Mouse (Mus musculus): Measurements from ENCODE around the gene Cep85l.

Cep85l gene

DNA sequence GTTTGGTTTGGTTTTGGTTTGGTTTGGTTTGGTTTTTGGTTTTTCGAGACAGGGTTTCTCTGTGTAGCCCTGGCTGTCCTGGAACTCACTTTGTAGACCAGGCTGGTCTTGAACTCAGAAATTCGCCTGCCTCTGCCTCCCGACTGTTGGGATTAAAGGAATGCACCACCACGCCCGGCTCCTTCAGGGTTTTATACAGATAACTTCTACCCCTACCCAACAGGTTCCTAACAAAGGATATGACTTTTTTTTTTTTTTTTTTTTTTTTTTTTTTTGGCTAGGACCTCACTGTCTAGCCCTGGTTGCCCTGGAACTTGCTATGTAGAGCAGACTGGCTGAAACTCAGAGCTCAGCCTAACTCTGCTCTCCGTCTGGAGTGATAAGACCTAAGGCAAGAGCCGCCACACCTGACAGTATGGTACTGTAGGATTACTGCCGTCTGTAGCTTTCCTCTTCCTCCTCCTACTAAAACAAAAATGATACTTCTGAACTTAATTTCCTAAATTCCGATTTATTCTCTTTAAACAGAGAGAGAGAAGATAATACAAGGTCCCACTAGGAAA, 37.5 kb downstream of the Cep85l start:
- DNase-seq (ENCODE audit: low spot score in 2 of 2) = no peak

DNA sequence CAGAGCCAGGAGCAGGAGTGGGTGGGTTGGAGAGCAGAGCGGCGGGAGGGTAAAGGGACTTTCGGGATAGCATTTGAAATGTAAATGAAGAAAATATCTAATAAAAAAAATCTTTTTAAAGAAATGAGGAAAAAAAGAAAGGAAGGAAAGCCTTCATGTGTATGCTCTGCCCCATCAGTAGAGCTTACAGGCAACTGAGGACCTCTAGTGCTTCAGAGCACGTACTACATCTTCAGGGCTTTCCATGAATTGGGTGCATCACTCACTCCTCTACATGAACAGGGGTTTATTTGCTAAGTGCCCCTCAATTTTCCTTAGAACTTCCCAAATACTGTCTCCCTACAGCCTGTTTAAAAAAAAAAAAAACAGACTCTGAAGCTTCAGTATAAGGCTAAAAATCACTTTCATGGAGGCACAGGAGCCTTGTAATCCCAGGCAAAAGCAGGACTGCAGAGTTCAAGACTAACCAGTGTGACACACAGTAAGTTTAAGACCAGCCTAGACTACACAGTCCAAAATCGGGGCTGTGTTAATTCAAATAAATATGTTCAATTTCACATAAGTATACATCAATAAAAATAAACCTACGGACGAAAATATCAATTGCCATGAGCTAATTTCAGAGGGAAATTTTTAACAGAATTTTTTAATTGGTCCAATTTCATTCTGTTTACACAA, 38.3 kb downstream of the Cep85l start:
- DNase-seq (ENCODE audit: low spot score in 2 of 2) = no peak

DNA sequence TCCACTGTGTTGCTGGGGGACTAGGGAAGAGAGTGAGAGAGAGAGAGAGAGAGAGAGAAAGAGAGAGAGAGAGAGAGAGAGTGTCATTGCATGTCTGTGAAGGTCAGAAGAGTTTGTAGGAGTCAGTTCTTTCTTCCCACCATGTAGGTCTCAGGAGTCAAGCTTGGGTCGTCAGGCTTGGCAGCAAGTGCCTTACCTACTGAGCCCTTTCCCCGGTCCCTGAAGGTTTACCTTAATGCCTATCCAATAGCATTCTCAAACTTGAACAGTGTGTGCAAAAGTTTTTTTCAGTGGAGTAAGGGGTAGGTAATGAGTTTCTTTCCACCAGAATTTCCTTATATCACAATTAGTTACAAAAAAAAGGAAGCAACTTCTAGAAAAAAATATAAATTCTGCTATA, 40.7 kb downstream of the Cep85l start:
- DNase-seq (ENCODE audit: low spot score in 2 of 2) = no peak

DNA sequence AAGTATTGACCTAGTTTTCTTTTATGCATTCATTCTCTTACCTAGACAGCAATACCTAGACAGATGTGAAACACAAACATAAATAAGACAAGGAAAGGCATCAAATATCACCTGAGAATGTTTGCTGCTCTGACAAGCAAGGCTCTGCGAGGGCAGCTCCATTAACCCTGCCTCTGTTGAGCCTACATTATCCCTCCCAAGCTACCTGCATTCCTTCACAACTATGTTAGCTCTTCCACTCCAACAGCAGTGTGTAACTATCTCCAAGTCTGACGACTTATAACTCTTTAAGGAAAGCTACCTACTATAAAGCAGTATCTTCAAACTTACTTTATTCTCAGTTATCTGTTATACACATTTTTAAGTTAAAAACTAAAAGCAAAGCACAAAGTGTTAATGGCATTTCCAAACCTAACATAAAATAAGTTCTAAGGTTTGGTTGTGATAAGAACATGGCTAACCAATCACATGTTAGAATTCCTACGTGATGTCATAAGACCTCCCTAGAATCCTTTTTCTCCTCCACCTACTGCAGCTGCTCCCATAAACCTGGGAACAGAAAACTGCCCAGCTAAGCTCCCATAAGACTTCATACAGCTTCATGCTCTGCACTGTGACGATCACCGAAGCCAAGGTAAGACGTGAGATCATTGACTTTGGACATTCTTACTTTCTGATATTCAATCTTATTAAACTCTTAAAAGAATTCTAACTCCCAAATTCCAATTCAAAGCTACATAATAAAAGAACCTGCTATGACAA, 42.4 kb downstream of the Cep85l start, which contains the start of gene Pln:
Gene Pln (plus strand): TSS at position 506 of the 762 bp plus-strand sequence.
- no peak for DNase-seq (ENCODE audit: low spot score in 2 of 2)

DNA sequence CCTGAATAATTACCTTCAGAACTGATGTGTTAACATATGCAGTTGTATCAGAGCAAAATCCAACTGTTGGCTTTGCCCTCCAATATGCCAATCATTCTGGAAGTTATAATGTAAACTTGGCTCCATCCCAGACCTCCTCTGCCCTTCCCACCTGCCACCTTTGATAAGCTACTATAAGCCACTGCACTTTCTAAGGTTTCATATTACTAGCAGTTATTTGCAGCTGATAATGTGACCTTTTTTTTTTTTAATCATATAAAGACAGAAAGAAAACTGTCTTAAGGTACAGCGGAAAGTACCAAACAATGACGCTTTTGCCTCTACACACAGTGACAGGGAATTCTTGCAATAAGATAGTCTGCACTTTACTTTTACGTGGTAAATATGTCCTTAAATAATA, 43.8 kb downstream of the Cep85l start:
- no peak for DNase-seq (ENCODE audit: low spot score in 2 of 2)

DNA sequence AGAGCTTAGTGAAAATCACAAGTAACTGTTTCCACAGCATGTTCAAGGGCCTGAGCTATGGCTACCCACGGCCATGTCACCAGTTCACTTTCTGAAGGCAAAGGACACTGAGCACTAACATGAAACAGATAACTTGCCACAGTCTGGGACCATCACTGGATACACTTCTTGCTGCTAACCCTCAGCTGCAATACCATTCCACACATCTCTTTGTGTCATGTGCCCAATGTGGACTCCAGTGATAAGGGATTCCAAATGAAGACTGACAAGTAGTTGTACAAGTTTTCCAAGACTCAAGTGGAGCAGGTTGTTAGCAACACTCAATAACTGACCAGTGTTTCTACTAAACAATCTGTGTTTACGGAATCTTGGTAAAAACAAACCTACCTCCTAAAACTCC, 44.5 kb downstream of the Cep85l start:
- no peak for DNase-seq (ENCODE audit: low spot score in 2 of 2)

DNA sequence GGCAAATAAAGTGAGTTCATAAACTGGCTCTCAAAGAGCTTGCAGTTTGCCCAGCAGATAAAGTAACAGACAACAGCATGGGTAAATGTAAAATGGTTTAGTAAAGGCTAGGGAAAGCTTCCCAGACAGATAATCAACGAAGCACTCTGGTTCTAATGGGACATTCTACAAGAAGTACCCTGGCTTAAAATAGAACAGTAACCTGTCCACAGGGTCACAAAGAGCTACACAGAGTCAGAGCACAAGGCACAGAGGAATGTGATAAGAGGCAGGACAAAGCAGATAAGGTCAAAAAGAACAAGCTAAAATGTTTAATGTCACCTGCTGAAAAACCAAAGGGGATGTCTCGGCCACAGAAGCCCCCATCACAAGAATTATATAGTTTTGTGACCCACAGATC, 47.0 kb downstream of the Cep85l start:
- DNase-seq (ENCODE audit: low spot score in 2 of 2) = no peak

DNA sequence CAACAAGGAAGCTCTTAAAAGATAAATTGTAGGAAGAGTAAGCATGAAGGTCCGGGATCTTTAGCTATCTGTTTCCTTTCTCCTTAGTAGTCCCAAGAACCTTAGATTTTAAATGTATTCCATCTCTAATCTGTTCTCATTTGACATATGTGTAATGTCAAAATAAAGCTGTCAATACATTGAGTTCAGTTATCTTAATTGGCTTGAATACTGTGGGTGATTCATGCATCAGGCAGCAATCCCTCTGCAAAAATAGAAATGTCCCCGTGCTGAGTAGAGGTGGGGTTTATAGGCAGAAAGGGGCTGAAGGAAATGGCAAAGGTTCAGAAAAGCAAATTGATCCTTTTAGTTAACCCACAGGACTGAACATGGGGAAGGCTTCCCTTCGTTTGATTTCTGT, 50.5 kb downstream of the Cep85l start:
- DNase-seq (ENCODE audit: low spot score in 2 of 2) = no peak

DNA sequence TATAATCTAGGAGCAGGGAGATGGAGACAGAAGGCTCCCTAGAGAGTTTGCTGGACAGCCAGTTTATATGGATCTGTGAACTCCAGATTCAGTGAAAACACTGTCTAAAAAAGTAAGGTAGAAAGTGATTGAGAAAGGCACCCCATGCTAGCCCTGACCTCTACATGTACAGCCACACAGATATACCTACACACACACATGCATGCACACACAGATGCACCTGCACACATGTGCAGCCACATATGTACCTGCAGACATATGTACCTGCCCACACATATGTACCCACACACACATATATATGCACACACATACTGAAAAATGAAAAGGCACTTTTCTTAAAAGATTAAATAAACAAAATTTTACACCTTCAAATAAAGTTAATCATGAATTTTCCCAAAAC, 53.4 kb downstream of the Cep85l start:
- DNase-seq (ENCODE audit: low spot score in 2 of 2) = no peak

DNA sequence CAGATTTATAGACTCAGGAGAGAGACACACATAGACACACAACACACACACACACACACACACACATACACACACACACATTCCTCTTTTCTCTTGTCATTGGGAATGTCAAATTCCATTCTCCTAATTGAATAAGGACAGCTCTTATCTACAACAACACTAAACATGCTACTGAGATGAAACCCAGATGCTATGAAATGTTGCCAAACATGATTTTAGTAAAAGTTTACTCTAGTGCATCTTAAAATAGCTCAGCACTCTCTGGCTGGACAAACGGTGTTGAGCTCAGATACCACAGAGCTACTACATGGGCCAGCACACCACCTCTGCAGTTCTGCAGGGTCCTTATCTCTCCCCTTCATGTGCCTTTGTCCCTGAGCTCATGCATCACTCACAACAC, 55.1 kb downstream of the Cep85l start:
- DNase-seq (ENCODE audit: low spot score in 2 of 2) = no peak

DNA sequence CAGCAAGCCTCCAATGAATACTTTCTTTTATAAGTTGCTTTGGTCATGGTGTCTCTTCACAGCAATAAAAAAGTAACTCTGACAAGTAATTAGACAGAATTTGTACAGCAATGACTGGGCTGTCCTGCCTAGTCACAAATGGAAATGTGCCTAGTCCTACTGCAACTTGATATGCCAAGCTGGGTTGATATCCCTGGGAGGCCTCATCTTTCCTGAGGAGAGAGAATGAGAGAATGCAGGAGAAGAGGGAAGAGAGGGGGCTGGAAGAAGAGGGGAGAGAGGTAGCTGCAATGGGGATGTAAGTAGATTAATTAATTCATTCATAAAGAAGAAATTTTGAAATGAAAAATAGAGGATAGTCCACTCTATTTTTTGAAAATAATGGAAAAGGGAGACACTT, 56.4 kb downstream of the Cep85l start:
- no peak for DNase-seq (ENCODE audit: low spot score in 2 of 2)

DNA sequence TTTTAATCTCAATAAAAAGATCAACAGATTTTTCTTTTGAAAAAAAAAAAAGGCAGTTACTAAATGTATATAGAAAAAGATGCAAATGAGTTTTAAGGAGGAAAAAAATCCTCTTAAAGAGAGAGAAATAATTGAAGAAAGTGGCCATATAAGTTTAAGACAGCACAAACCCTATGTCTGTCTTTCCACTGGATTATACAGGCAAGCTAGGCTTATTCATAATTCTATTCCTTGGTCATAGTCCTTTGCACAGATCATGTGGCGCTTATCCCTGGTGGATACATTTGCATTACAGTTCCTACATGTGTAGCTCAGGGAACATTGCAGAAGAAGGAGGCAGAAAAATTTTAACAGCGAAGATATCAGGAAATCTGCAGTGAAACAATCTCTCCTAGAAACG, 73.1 kb downstream of the Cep85l start:
- no peak for DNase-seq (ENCODE audit: low spot score in 2 of 2)

DNA sequence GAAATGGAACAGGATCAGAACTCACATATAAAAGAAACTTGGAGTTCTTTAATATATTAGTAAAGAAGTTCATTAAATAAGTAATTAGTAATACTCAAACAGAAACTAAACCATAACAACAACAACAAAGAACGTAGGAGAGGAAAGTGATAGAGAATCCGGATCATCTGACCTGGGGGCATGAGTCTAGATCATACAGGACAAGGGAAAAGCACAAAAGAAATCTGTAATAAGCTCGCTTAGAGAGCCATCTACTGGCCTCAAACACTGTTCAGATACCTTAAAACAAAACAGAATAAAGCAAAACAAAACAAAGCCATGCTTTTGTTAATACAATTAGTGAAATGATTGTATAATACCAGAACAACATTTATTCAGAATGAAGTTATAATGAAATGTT, 73.9 kb downstream of the Cep85l start:
- DNase-seq (ENCODE audit: low spot score in 2 of 2) = no peak

DNA sequence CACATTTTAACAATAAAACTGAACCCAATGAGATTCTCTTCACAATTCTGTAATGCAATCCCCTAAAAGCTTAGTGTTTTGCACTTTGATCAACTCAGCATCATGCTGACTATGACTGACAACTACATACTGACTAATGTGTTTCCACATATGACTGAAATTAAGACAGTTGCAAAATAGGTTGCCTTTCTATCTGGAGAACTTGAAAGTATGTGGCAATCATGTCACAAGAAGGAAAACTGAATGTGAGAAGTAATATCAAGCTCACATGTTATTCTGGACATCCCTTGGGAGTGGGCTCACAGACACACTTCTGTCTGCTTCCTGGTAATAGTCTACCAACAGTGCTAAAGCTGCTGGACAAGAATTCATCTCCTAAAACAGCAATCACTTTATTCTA, 94.6 kb downstream of the Cep85l start:
- DNase-seq (ENCODE audit: low spot score in 2 of 2) = no peak

DNA sequence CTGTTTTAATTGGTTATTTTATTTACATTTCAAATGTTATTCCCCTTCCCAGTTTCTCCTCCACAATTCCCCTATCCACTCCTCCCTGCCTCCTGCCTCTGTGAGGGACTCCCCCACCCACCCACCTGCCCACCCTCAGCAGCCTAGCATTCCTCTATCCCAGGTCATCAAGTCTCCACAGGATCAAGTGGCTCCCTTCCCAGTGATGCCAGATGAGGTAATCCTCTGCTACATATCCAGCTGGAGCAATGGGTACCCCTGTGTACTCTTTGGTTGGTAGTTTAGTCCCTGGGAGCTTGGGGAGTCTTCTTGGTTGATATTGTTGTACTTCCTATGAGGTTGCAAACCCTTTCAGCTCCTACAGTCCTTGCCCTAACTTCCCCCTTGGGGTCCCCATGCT, 107.5 kb downstream of the Cep85l start:
- DNase-seq (ENCODE audit: low spot score in 2 of 2) = no peak

DNA sequence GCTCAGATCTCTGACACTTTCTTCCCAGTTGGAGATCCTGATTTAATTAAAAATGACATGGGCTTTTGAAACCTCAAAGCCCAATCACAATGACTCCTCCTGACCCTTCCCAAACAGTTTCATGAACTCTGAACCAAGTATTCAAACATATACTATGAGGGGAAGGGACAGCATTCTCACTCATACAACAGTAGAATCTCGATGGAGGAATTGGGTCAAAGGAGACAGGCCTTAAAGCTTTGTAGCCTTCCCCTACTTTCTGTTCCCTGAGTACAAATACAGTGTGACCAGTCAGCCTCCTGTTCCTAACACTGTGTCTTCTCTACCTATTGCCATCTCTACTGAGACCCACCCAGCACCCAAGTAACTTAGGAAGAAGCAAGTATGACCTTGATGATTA, 117.7 kb downstream of the Cep85l start:
- no peak for DNase-seq (ENCODE audit: low spot score in 2 of 2)

DNA sequence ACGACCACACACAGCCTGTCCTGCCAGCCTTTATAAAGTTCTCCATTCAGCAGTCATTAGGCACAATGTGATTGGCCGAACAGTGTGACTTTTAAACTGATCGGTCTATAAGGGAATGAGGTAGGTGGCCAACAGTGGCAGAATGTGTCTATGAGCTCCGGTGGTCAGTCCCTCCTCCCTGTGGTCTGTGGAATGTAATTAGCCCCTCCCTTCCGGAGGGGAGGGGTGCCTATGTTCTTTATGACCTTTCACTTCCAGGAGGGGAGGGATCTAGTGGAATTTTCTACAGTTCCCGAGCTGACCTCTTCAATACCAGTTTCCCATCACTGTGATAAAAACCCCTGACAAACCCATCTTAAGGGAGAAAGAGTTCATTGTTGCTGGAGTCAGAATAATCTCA, 144.4 kb downstream of the Cep85l start:
- DNase-seq (ENCODE audit: low spot score in 2 of 2) = no peak

DNA sequence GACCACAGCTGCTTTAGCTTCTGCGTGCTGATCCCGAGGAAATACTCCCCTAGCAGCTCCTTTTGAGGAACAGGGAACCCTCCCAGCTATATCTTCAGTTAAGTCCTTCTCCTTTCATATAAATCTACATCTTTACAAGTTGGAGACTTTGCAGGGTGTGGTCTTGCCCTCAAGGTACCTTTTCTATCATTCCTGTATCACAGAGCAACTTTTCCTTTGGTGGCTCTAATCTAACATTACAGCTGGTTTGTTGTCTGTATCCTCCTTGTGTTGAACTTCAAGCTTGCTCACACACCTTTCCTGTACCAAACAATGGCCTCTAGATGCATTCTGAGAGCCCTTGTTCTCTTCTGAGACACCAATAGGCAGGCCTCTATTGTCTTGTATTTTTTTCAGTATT, 145.1 kb downstream of the Cep85l start:
- no peak for DNase-seq (ENCODE audit: low spot score in 2 of 2)

DNA sequence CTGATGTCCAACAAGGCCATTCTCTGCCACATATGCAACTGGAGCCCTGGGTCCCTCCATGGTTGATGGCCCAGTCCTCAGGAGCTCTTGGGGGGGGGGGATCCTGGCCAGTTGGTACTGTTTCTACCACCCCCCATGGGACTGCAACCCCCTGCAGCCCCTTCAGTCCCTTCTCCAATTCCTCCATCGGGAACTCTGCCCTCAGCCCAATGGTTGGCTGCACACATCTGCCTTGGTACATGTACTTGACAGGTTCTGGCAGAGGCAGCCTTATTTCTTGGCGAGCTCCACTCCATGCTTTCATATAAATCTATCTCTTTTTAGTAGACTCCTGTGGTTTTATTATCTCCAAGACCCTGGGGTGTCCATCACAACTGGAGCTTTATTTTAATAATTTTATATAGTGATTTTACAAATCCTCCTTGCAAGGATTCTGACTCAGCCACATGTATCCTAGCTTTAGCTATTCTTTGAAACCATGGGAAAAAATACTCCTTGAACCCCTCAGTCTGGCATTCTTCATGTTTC, 145.6 kb downstream of the Cep85l start:
- DNase-seq (ENCODE audit: low spot score in 2 of 2) = no peak

DNA sequence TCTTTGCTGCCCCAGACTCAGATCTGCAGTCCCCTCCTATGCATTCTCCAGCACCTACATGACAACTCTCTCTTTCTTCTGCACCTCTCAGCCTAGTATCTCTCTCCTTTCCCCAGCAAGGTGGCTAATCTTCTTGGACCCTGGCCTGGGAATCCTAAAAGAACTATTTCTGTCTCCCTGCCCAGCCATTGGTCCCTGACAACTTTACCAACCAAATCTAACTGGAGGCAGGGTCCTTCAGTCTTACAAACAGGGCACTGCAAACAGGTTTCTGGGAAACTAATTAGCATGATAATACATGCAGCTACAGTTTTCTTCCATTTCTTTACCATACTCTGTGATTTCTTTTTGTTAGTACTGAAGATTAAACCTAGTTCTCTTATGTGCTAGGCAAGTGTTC, 148.9 kb downstream of the Cep85l start:
- DNase-seq (ENCODE audit: low spot score in 2 of 2) = no peak

DNA sequence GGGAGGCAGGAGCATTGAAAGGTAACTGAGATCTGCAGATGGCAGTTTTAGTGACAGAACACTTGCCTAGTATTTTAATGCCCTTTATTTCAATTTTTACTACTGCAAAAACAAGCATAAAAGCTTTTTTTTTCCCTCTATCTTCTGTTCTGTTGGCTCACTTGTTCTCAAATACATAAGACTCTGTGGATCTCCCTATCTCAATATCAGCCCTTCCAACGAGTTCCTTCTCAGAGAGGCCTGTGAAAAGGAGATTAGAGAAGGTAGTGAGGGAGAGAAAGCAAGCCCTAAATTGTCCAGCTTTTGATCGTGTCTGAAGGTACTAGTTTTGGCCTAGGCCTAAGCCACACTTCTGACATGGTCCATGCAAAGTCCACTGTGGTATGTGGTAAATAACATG, 150.6 kb downstream of the Cep85l start:
- DNase-seq (ENCODE audit: low spot score in 2 of 2) = no peak
